Mouse (Mus musculus) neural tube, embryonic 13.5 days (tissue): ENCODE measurements around the gene Gm8094. TPM values are rescaled to one million over a fixed set of nuclear protein-coding genes. Genes with fewer than 3 reads are reported as not detected.
"Not testable (repeated sequence)": the region's sequence is repeated elsewhere in the genome, so short reads cannot be mapped to it uniquely, and the experiment has no call there.

Experiments used
- ATAC-seq: fragments of 200-750 bp; cut with Nextera tagmentation; 2 replicates; pipeline ENCODE4 v1.8.0; 2017; ENCODE audit warnings: low read depth, mild to moderate bottlenecking, moderate TSS enrichment, moderate library complexity
- H3K27ac ChIP-seq: fragments of 300-500 bp; sonication (generic); replicated peaks from 2 replicates; pipeline ENCODE4 v1.5.1; 2015; ENCODE audit warnings: moderate library complexity, mild to moderate bottlenecking, inconsistent platforms
- H3K27me3 ChIP-seq: fragments of 300-500 bp; sonication (generic); 2 replicates; pipeline ENCODE4 v1.6.1; 2015; ENCODE audit warnings: mild to moderate bottlenecking, inconsistent platforms
- H3K36me3 ChIP-seq: fragments of 300-500 bp; sonication (generic); 2 replicates; pipeline ENCODE4 v1.6.1; 2015; ENCODE audit warnings: mild to moderate bottlenecking, inconsistent platforms
- H3K4me1 ChIP-seq: fragments of 300-500 bp; sonication (generic); replicated peaks from 2 replicates; pipeline ENCODE4 v1.6.1; 2015; ENCODE audit warnings: inconsistent platforms
- H3K4me2 ChIP-seq: fragments of 300-500 bp; sonication (generic); 2 replicates; pipeline ENCODE4 v1.6.1; 2015; ENCODE audit warnings: inconsistent platforms, mild to moderate bottlenecking, moderate library complexity
- H3K4me3 ChIP-seq: fragments of 300-500 bp; sonication (generic); 2 replicates; pipeline ENCODE4 v1.5.1; 2015; ENCODE audit warnings: mild to moderate bottlenecking, inconsistent platforms
- H3K9ac ChIP-seq: fragments of 300-500 bp; sonication (generic); 2 replicates; pipeline ENCODE4 v1.6.1; 2015; ENCODE audit warnings: moderate library complexity, mild to moderate bottlenecking, inconsistent platforms
- H3K9me3 ChIP-seq: fragments of 300-500 bp; sonication (generic); 2 replicates; pipeline ENCODE4 v1.6.1; 2016; ENCODE audit warnings: inconsistent platforms
- WGBS: fragments of 180-500 bp; shearing (Covaris S2); methylation state at CpG from one replicate; pipeline ENCODE4 v1.1.7; 2015; 5-methylcytosine and 5-hydroxymethylcytosine counted together
- polyA plus RNA-seq: library from polyadenylated mRNA; unstranded; fragments of >200 nt; fragmentation: Nextera tagmentation; extraction: Ambion mirVana; gene quantifications from 2 replicates; pipeline ENCODE4 v1.2.1, GENCODE M21; 2015

Gene Gm8094
- polyA plus RNA-seq, result not detected in 2 replicates

DNA sequence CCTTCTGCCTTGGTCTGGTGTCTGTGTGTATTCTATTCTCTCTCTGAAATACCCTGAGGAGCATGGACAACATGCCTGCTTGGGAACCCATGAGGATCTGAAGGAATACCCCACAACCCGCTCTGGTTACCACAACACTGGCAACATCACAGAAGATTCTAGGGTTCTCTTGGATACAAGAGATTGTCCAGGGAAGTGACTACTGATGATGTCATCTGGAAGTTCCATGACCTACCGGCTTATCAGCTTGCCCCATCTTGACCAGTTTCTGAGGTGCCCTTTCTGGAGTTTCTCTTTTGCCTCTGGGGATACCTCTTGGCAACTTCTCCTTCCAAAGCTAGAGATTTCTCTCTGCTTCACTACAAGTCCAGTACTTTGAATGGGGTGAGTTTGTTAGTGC is at the start of gene Gm8094:
TSS of gene Gm8094 (minus strand) at position 101 of the 400 bp plus-strand sequence.
- H3K9ac ChIP-seq, H3K27me3 ChIP-seq, H3K4me1 ChIP-seq, H3K4me2 ChIP-seq, H3K9me3 ChIP-seq, ATAC-seq, H3K27ac ChIP-seq, H3K4me3 ChIP-seq, H3K36me3 ChIP-seq: not testable (repeated sequence)
- 95% methylated on average over 2 of the region's 2 CpGs for WGBS

DNA sequence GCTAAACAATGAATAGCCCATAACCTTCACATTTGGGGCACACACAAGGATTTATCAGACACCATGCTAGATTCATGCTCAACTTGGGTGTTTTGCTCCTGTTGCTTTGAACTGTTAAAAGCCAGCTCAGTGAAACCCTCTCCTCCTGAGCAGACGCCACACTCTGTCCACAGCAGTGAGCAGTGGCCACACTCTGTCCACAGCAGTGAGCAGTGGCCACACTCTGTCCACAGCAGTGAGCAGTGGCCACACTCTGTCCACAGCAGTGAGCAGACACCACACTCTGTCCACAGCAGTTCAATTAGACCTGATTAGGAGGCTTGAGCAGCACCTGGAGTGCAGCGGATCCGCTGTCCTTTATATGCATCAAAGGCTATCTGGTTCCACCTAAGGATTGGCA is 43.2 kb upstream of the Gm8094 start:
- H3K4me2 ChIP-seq, H3K4me3 ChIP-seq, H3K27me3 ChIP-seq, H3K9me3 ChIP-seq, ATAC-seq, H3K27ac ChIP-seq, H3K9ac ChIP-seq, H3K4me1 ChIP-seq, H3K36me3 ChIP-seq: not testable (repeated sequence)
- WGBS, result 90% methylated on average over 3 of the region's 3 CpGs

DNA sequence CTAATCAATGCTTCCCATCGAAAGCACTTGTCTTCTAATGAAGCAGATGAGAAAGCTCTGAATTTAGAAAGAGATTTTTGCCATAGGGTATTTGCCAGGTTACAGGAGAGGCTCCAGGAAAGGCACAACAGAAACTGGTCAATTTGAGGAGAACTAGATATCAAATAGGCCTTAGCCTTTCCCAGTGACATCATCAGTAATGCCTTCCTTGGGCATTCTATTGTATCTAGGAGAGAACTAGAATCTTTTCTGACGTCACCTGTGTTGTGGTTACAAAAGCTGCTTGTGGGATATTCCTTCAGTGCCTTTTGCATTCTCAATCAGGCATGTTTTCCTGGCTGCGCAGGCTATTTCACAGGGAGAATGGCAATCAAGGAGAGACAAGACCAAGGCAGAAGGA is 23.9 kb upstream of the Gm8094 start, which contains the start of gene Gm8104:
TSS of gene Gm8104 (plus strand) at position 301 of the 400 bp plus-strand sequence.
- H3K27ac ChIP-seq, H3K27me3 ChIP-seq, H3K4me3 ChIP-seq, ATAC-seq, H3K9ac ChIP-seq, H3K36me3 ChIP-seq, H3K4me1 ChIP-seq, H3K4me2 ChIP-seq, H3K9me3 ChIP-seq: not testable (repeated sequence)
- 77% methylated on average over 3 of the region's 3 CpGs for WGBS

DNA sequence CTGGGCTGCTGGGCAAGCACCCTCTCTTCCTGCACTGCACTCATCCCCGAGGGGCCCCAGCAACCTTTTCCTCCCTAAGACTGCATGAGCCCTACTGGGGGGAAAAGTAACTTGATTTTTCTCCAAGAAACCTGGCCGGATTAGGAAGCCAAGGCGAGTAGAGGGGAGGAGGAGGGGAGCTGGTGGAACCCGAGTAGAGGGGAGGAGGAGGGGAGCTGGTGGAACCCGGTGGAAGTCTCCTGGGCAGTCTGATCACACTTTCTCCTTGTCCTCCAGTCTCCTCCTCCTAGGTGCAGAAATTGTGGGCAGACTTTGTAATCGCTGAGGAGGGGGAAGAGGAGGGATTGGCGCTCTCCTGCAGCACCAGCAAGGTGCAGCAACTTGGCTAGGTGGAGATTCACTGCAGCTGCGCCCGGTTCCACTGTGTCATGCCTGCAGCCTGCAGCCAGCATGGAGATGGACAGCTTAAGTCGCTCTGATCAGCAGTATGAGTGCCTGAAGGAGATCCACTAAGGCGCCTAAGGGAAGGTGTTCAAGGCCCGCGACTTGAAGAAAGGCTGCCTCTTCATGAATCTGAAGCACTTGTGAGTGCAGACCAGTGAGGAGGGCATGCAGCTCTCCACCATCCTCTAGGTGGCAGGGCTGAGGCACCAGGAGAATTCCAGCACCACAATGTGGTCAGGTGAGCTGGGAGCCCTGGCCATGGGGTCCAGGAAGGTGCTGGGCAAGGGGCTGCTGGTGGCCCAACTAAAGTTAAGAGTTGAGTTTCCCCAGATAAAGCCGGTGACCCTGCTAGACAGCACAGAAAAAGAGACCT is 12.9 kb upstream of the Gm8094 start:
- 52% methylated on average over 1 of the region's 14 CpGs for WGBS

DNA sequence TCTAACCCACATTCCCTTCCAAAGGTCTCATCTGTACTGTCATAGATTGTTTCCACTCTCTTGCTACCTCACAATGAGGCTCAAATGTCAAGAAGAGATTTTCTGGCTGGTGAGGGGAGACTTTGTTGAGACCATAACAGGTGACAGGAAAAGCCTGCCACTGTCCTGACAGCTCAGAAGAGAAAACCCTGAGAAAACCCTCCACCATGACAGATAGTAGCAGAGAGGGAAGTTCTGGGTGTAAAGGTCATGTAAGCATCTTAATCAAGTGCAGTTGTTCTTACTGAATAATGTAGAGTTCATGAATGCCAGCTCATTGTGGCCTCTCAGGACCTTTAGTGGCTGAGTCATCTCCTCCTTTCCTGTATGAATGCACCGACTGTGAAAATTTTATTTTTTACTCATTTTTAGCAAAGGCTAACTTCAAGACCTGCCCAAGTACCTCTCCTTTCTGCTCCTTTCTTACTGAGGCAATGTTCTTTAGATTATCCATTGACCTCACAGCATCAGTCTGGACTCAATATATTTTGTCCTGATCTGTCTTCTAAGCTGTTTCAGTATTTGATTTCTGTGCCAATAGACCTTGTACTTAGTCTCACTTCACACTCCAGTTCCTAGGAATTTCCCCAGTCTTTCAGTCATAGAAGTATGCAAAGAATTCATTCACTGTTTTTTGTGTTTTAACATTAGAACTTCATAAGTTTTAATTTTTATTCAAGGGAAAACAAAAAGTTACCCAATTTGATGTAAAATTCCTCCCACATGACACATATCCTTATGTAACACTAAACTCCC is 8.7 kb upstream of the Gm8094 start:
- not testable (repeated sequence) for H3K27me3 ChIP-seq
- WGBS, result 77% methylated on average over 1 of the region's 1 CpGs

More for the DNA sequence above, 12.9 kb upstream of the Gm8094 start:
- H3K27me3 ChIP-seq, H3K27ac ChIP-seq, H3K4me2 ChIP-seq, H3K4me1 ChIP-seq, ATAC-seq, H3K9me3 ChIP-seq, H3K36me3 ChIP-seq, H3K4me3 ChIP-seq, H3K9ac ChIP-seq: not testable (repeated sequence)

DNA sequence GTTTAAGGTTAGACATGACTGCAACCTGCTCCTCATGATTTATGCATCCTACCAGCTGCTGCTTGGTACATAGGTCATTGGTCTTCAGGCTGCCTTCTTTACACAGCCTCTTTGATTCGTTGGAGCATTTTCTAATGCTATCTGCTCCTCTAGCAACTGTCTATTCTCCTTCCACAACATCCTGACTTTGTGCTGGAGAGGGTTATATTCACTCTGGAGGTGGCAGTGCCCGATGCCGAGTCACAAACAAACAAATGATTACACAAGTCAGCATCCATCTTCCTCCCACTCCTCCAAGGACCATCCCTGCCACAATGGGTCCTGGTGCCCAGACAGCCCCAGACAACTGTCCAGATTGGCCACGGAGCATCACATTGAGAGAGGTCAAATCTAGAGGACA is 16.3 kb downstream of the Gm8094 start:
- not testable (repeated sequence) for H3K27me3 ChIP-seq
- 73% methylated on average over 4 of the region's 4 CpGs for WGBS

More for the DNA sequence above, 8.7 kb upstream of the Gm8094 start:
- not testable (repeated sequence) for H3K36me3 ChIP-seq, H3K4me3 ChIP-seq, ATAC-seq, H3K4me1 ChIP-seq, H3K27ac ChIP-seq, H3K9ac ChIP-seq, H3K9me3 ChIP-seq, H3K4me2 ChIP-seq

DNA sequence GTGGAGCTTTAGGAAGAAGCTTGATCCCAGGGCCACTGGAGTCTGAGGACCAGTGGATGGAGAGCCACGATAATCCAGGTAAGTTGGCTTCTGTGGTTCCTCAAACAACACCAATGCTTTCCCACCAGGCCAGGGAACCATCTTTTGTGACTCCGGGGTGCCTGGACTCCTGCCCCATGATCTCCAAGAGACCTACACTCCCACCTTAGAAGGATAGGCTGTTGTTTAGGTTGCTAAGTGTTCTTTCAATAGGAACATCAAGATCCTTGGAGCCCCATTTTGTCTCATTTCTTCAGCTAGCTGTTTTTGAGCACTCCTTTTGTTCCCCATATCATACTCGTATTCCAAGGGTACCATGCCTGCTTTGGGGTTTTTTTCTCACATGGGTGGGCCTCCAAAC is 18.4 kb downstream of the Gm8094 start:
- not testable (repeated sequence) for H3K27me3 ChIP-seq, H3K4me2 ChIP-seq, H3K9ac ChIP-seq, H3K36me3 ChIP-seq, H3K9me3 ChIP-seq, ATAC-seq, H3K4me3 ChIP-seq, H3K27ac ChIP-seq, H3K4me1 ChIP-seq
- 78% methylated on average over 3 of the region's 3 CpGs for WGBS

More for the DNA sequence above, 16.3 kb downstream of the Gm8094 start:
- not testable (repeated sequence) for H3K4me2 ChIP-seq, H3K27ac ChIP-seq, H3K4me3 ChIP-seq, H3K9ac ChIP-seq, H3K9me3 ChIP-seq, H3K36me3 ChIP-seq, ATAC-seq, H3K4me1 ChIP-seq

Other genes with a start within 250 kb of the Gm8094 start
- gene Gm21977, start 223.2 kb downstream of the Gm8094 start, polyA plus RNA-seq, result not detected in 2 replicates
- not detected in 2 replicates for gene Gm8082, start 83.0 kb downstream of the Gm8094 start, polyA plus RNA-seq
- gene Gm10376, start 61.0 kb downstream of the Gm8094 start, polyA plus RNA-seq, result not detected in 2 replicates
- not detected in 2 replicates for gene Gm8104, start 24.0 kb upstream of the Gm8094 start, polyA plus RNA-seq
- gene Gm7233, start 103.2 kb upstream of the Gm8094 start, polyA plus RNA-seq, result not detected in 2 replicates
- gene Gm8122, start 158.7 kb upstream of the Gm8094 start, polyA plus RNA-seq, result not detected in 2 replicates
- gene Gm8126, start 182.0 kb upstream of the Gm8094 start, polyA plus RNA-seq, result not detected in 2 replicates
- gene Gm9732, start 198.4 kb upstream of the Gm8094 start, polyA plus RNA-seq, result 0.13 TPM in 1 of 2 replicates, not detected in the other
- gene Gm8127, start 217.2 kb upstream of the Gm8094 start, polyA plus RNA-seq, result not detected in 2 replicates